Mouse (Mus musculus): ENCODE measurements at regions not wholly inside any gene's neighbourhood (a gene's known extent, or its start where the extent isn't known, plus 50 kb on each side); places are given as distances from the start of the nearest gene placed in this dataset.
A peak's percentile ranks its signal among the peaks of the same experiment; 100 is the strongest.
"Not testable (repeated sequence)": the region's sequence is repeated elsewhere in the genome, so short reads cannot be mapped to it uniquely, and the experiment has no call there.

DNA sequence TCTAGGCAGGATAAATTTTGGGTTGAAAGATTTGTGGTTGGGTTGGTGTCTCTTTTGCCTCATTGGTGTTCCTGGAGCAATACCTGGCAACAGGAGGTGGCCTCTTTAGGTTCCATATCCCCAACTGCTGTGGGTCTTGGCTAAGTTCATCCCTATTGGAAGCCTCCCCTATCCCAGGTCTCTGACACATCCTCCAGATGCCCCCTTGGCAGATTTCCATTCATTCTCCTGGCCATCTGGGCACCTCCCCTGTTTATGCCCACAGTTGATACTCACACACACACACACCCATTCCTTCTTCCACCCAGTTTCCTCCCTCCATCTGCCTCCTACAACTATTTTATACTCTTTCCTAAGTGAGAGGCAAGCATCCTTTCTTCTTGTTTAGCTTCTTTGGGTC, 984.9 kb upstream of the Gm12353 start:
- no peak for DNase-seq (ENCODE audit: low spot score)

DNA sequence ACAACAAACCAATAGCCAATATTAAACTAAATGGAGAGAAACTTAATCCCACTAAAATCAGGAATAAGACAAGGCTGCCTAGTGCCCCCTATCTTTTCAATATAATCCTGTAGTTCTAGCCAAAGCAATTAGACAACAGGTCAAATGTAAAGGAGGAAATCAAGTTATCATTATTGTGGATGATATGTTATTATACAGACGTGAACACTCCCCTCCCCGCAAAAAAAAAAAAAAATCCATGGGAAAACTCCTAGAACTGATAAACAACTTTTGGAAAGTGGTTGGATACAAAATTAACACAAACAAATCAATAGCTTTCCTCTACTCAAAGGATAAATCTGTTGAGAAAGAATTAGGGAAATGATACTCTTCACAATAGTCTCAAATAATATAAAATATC, 966.2 kb upstream of the Gm12353 start:
- no peak for DNase-seq (ENCODE audit: low spot score)

GRCm38 (mm10) chr4:18649153-18649552, 956.1 kb upstream of the Gm12353 start:
- peak; percentile 6 for DNase-seq (ENCODE audit: low spot score)

GRCm38 (mm10) chr4:18685891-18686544, 919.2 kb upstream of the Gm12353 start:
- DNase-seq (ENCODE audit: low spot score): no peak

DNA sequence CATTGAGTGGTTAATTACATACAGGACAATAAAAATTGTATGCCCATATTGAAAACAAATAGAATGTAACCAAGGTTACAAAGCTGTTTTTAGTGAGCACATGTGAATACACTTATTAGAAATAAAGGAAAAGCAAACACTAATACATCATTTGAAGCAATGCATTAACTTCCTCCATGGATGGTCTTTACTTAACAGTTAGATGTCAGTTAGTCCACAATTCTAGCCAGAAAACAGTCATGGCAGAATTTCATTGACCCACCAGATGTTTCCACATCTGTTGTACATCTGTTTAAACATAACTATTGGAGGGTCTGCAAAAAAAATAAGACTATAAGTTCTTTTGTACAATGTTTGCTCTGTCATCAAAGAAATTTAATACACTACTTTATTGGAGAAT, 911.2 kb upstream of the Gm12353 start:
- no peak for DNase-seq (ENCODE audit: low spot score)

- DNase-seq (ENCODE audit: low spot score): no peak
Measured at GRCm38 (mm10) chr4:18696246-18696645, 909.0 kb upstream of the Gm12353 start.

DNA sequence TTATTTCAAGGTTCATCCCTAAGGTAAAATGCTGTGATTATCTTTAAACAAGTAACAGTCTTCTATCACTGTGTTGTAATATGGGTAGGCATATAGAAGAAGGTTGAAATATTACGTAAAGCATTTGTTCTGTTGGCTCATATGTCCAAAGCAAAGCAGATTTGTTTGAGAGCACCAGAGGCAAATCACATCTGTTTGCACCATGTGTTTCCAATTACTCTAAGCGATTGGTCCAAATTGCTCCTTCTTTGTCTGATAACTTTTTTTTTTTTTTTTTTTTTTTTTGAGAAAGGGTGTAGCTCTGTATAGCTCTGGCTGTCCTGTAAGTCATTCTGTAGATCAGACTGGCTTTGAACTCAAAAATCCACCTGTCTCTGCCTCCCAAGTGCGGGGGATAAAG, 861.0 kb upstream of the Gm12353 start:
- no peak for DNase-seq (ENCODE audit: low spot score)

GRCm38 (mm10) chr4:18788398-18788797, 816.9 kb upstream of the Gm12353 start:
- no peak for DNase-seq (ENCODE audit: low spot score)

- DNase-seq (ENCODE audit: low spot score): no peak
Measured at GRCm38 (mm10) chr4:18795740-18796394, 809.4 kb upstream of the Gm12353 start.

GRCm38 (mm10) chr4:18796395-18796740, 808.9 kb upstream of the Gm12353 start:
- no peak for DNase-seq (ENCODE audit: low spot score)

GRCm38 (mm10) chr4:18803109-18803508, 802.1 kb upstream of the Gm12353 start:
- not testable (repeated sequence) for DNase-seq (ENCODE audit: low spot score)

Measured in left cerebral cortex, adult 11 months (tissue).